Mouse (Mus musculus) intestine, embryonic 14.5 days (tissue): Measurements from ENCODE around the gene Gm5799. TPM values are rescaled to one million over a fixed set of nuclear protein-coding genes. Genes with fewer than 3 reads are reported as not detected.
"Not testable (repeated sequence)": the region's sequence is repeated elsewhere in the genome, so short reads cannot be mapped to it uniquely, and the experiment has no call there.

Source experiments
- ATAC-seq: fragments of 200-750 bp; cut with Nextera tagmentation; replicated peaks from 2 replicates; pipeline ENCODE4 v1.8.0; 2017; ENCODE audit warnings: low read depth, moderate number of reproducible peaks, moderate TSS enrichment, moderate library complexity; ENCODE audit not compliant: low FRiP score, low TSS enrichment
- DNase-seq: peaks from one replicate; pipeline ENCODE4 v3.0.0-alpha.2; 2018; ENCODE audit warnings: low spot score
- H3K27ac ChIP-seq: fragments of 300-500 bp; sonication (generic); 2 replicates; pipeline ENCODE4 v1.5.1; 2014; ENCODE audit warnings: low read depth, mild to moderate bottlenecking, control low read depth
- H3K27me3 ChIP-seq: fragments of 300-500 bp; sonication (generic); replicated peaks from 2 replicates; pipeline ENCODE4 v1.6.1; 2014; ENCODE audit warnings: low read length, control low read depth; ENCODE audit not compliant: control insufficient read depth, insufficient read depth
- H3K36me3 ChIP-seq: fragments of 300-500 bp; sonication (generic); 2 replicates; pipeline ENCODE4 v1.6.1; 2014; ENCODE audit warnings: low read length, control low read depth; ENCODE audit not compliant: control insufficient read depth, insufficient read depth
- H3K4me1 ChIP-seq: fragments of 300-500 bp; sonication (generic); replicated peaks from 2 replicates; pipeline ENCODE4 v1.6.1; 2014; ENCODE audit warnings: low read length, control low read depth, mixed read lengths; ENCODE audit not compliant: control insufficient read depth, insufficient read depth
- H3K4me2 ChIP-seq: fragments of 300-500 bp; sonication (generic); 2 replicates; pipeline ENCODE4 v1.6.1; 2014; ENCODE audit warnings: low read length
- H3K4me3 ChIP-seq: fragments of 300-500 bp; sonication (generic); 2 replicates; pipeline ENCODE4 v1.5.1; 2014; ENCODE audit warnings: low read depth, low read length, control low read depth, mixed read lengths
- H3K9ac ChIP-seq: fragments of 300-500 bp; sonication (generic); 2 replicates; pipeline ENCODE4 v1.6.1; 2014; ENCODE audit warnings: mild to moderate bottlenecking, low read length
- H3K9me3 ChIP-seq: fragments of 300-500 bp; sonication (generic); 2 replicates; pipeline ENCODE4 v1.6.1; 2016; ENCODE audit warnings: low read length, control low read depth; ENCODE audit not compliant: control insufficient read depth
- WGBS: fragments of 180-500 bp; shearing (Covaris S2); extraction: QIAGEN DNeasy Blood & Tissue Kit; methylation state at CpG from one replicate; pipeline ENCODE4 v1.1.7; 2014; 5-methylcytosine and 5-hydroxymethylcytosine counted together
- polyA plus RNA-seq: library from polyadenylated mRNA; unstranded; fragments of >200 nt; fragmentation: Nextera tagmentation; extraction: Ambion mirVana; gene quantifications from 2 replicates; pipeline ENCODE4 v1.2.1, GENCODE M21; 2014

Gm5799 gene
- polyA plus RNA-seq = not detected in 2 replicates

GRCm38 (mm10) chr14:43543276-43543675 lies at the start of gene Gm5799:
Gene Gm5799 (plus strand): TSS chr14:43543576.
- not testable (repeated sequence) for H3K9me3 ChIP-seq, H3K4me1 ChIP-seq, H3K36me3 ChIP-seq, H3K4me2 ChIP-seq, DNase-seq, H3K27ac ChIP-seq, H3K4me3 ChIP-seq, H3K9ac ChIP-seq, ATAC-seq, H3K27me3 ChIP-seq
- WGBS = 100% methylated on average over 1 of the region's 2 CpGs

GRCm38 (mm10) chr14:43531052-43532010 lies 12.0 kb upstream of the Gm5799 start:
- not testable (repeated sequence) for ATAC-seq, H3K9me3 ChIP-seq, H3K9ac ChIP-seq, H3K4me1 ChIP-seq, H3K27me3 ChIP-seq, H3K27ac ChIP-seq, H3K4me3 ChIP-seq, H3K36me3 ChIP-seq, H3K4me2 ChIP-seq
- DNase-seq = peak; percentile 44
- 16% methylated on average over 14 of the region's 15 CpGs for WGBS

- not testable (repeated sequence) for H3K9me3 ChIP-seq, ATAC-seq, H3K4me1 ChIP-seq, H3K4me3 ChIP-seq, H3K27ac ChIP-seq, DNase-seq, H3K9ac ChIP-seq, H3K4me2 ChIP-seq, H3K36me3 ChIP-seq, H3K27me3 ChIP-seq
- no CpG with 5 or more reads among the region's 6 CpGs for WGBS
Measured at GRCm38 (mm10) chr14:43532011-43532383, 11.4 kb upstream of the Gm5799 start.

DNA sequence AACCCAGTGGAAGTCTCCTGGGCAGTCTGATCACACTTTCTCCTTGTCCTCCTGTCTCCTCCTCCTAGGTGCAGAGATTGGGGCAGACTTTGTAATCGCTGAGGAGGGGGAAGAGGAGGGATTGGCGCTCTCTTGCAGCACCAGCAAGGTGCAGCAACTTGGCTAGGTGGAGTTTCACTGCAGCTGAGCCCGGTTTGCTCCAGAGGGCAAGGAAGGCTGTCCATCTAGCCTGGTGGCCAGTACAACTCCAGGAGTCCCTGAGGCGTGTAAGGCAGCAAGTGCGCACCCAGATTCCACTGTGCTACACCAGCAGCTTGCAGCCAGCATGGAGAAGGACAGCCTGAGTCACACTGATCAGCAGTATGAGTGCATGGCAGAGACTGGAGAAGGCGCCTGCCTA lies 11.0 kb upstream of the Gm5799 start:
- H3K27ac ChIP-seq, H3K4me3 ChIP-seq, H3K9ac ChIP-seq, H3K4me1 ChIP-seq, DNase-seq, H3K27me3 ChIP-seq, H3K9me3 ChIP-seq, ATAC-seq, H3K36me3 ChIP-seq, H3K4me2 ChIP-seq: not testable (repeated sequence)
- 44% methylated on average over 5 of the region's 6 CpGs for WGBS

DNA sequence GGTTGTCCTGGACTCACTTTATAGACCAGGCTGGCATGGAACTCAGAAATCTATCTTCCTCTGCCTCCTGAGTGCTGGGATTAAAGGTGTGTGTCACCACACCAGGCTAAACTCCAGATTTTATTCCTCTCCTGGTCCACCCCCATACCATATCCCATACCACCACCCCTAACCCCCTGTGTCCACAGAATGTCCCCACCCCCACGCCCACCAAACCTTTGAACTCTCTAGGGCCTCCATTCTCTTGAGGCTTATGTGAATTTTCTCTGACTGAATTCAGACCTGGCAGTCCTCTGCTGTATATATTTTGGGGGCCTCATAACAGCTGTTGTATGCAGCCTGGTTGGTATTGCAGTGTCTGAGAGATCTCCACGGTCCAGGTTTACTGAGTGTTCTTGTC lies 5.2 kb upstream of the Gm5799 start:
- H3K27ac ChIP-seq, H3K36me3 ChIP-seq, H3K4me2 ChIP-seq, H3K4me3 ChIP-seq, H3K9me3 ChIP-seq, DNase-seq, ATAC-seq, H3K9ac ChIP-seq, H3K27me3 ChIP-seq, H3K4me1 ChIP-seq: not testable (repeated sequence)
- 73% methylated on average over 2 of the region's 2 CpGs for WGBS

DNA sequence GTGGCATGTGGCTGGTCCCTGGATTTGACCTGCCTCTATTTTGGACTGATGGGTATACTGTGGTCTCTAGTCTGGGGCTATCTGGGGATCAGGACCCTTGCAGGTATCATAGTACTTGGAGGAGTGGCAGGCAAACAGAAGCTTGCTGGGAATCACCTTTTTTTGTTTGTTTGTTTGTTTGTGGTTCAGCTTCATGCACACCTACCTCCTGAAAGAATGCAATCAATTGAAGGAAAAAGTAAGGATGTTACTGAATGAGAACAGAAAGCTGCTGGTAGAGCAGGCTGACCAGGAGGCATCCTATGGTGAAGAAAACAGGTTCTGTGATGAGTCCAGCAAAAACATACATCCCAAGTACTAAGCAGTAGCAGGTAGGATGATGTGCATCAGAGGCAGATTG lies 2.9 kb downstream of the Gm5799 start:
- not testable (repeated sequence) for ATAC-seq, DNase-seq, H3K27ac ChIP-seq, H3K4me3 ChIP-seq, H3K36me3 ChIP-seq, H3K4me1 ChIP-seq, H3K9me3 ChIP-seq, H3K4me2 ChIP-seq, H3K9ac ChIP-seq, H3K27me3 ChIP-seq

DNA sequence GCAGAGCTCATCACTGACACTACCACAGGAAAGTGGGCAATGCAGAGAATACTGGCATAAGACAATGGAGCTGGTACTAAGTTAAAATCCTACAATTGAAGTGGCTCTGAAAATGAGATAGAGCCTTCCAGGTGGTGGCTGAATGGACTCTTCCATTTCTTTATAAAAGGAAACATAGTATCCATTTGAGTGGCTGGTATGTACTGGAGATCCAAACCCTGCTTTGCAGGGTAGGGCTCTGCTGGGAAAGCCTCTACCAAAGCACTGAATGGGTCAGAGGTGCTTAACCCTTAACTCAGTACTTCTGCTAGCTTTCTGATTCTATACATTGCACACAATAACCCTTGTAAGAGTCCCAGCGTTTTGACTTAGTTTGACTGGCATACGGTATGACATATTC lies 8.9 kb downstream of the Gm5799 start:
- 81% methylated on average over 2 of the region's 2 CpGs for WGBS
- not testable (repeated sequence) for H3K9me3 ChIP-seq, H3K9ac ChIP-seq, H3K27ac ChIP-seq, DNase-seq, H3K27me3 ChIP-seq, H3K36me3 ChIP-seq, H3K4me1 ChIP-seq, ATAC-seq, H3K4me2 ChIP-seq, H3K4me3 ChIP-seq

- not testable (repeated sequence) for H3K27me3 ChIP-seq, H3K4me2 ChIP-seq, H3K4me1 ChIP-seq, ATAC-seq, DNase-seq, H3K36me3 ChIP-seq, H3K27ac ChIP-seq, H3K9me3 ChIP-seq, H3K9ac ChIP-seq, H3K4me3 ChIP-seq
- WGBS = 100% methylated on average over 2 of the region's 4 CpGs
Measured at GRCm38 (mm10) chr14:43577969-43578368, 34.6 kb downstream of the Gm5799 start.

DNA sequence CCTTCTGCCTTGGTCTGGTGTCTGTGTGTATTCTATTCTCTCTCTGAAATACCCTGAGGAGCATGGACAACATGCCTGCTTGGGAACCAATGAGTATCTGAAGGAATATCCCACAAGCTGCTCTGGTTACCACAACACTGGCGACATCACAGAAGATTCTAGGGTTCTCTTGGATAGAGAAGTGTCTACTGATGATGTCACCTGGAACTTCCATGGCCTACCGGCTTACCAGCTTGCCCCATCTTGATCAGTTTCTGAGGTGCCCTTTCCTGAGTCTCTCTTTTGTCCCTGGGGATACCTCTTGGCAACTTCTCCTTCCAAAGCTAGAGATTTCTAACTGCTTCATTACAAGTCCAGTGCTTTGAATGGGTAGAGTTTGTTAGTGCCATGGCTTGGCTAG lies 35.7 kb downstream of the Gm5799 start, which contains the start of gene Gm17654:
TSS of gene Gm17654 (minus strand) at position 101 of the 400 bp plus-strand sequence.
- not testable (repeated sequence) for H3K4me1 ChIP-seq, H3K9ac ChIP-seq, H3K27ac ChIP-seq, H3K4me2 ChIP-seq, H3K27me3 ChIP-seq, ATAC-seq, H3K36me3 ChIP-seq, H3K9me3 ChIP-seq, DNase-seq, H3K4me3 ChIP-seq
- 79% methylated on average over 1 of the region's 2 CpGs for WGBS
